Mouse (Mus musculus) brown adipose tissue, adult 24 weeks (tissue): ENCODE results near the gene Nhsl2. TPM values are rescaled to one million over a fixed set of nuclear protein-coding genes. Genes with fewer than 3 reads are reported as not detected.

ENCODE experiments used
- H3K27ac ChIP-seq: fragments of 200-500 bp; replicated peaks from 2 replicates; pipeline ENCODE4 v1.5.1; 2012; ENCODE audit warnings: low read depth, mild to moderate bottlenecking, low read length
- H3K4me1 ChIP-seq: fragments of 200-500 bp; 2 replicates; pipeline ENCODE4 v1.6.1; 2012; ENCODE audit warnings: low read length, mixed read lengths; ENCODE audit not compliant: control insufficient read depth, insufficient read depth, insufficient read length
- H3K4me3 ChIP-seq: fragments of 200-500 bp; 2 replicates; pipeline ENCODE4 v1.5.1; 2012; ENCODE audit warnings: low read depth, mild to moderate bottlenecking, low read length, moderate library complexity; ENCODE audit not compliant: insufficient read depth
- polyA plus RNA-seq: library from polyadenylated mRNA; stranded (reverse); fragments of >200 nt; gene quantifications from 2 replicates; pipeline ENCODE4 v1.2.4, GENCODE M21; 2012; ENCODE audit not compliant: missing spikeins, insufficient read depth, insufficient read length

Gene Nhsl2
- polyA plus RNA-seq, 1 experiment = 4.6 TPM

- Histone ChIP-seq H3K4me1 (no peaks in the 10 kb centered on the region; the same call in 1 of the 2 replicates), H3K27ac (no peak overlapping the region), H3K4me3 (no peak overlapping the region)
Observed at GRCm38 (mm10) chrX:101942461-101942896, 93.3 kb downstream of the Nhsl2 start.

GRCm38 (mm10) chrX:101943743-101944142, 94.6 kb downstream of the Nhsl2 start:
- no peak overlapping the region for H3K4me3 ChIP-seq
- no peak overlapping the region for H3K27ac ChIP-seq
- no peaks in the 10 kb centered on the region; the same call in 1 of the 2 replicates for H3K4me1 ChIP-seq

DNA sequence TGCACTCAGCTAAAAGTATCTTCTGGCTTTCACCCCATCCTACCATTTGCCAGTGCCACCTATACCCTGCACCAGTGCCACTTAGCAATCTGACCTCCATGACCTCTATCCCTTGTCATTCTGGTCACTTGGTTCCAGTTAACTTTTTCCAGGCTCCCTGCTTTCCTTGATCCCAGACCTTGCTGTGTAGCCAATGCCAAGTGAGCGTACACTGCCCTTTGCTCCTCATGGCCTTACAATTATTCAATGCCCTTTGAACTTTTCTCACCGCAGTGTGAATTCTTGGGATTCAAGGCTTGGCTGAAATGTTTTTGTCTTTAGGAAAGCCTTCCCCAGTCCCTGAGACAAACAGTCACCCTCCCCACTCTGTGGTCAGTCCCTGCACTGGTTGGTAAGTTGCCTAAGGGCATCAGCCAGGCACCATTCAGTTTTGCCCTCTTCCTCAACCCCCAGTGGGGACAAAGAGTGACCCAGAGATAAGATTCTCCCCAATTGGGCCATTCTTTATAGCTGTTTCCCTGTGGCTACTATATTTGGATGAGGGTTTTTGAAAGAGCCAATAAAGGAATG, 95.7 kb downstream of the Nhsl2 start:
- no peak overlapping the region for H3K27ac ChIP-seq
- H3K4me3 ChIP-seq = no peak overlapping the region
- no peaks in the 10 kb centered on the region; the same call in 1 of the 2 replicates for H3K4me1 ChIP-seq

DNA sequence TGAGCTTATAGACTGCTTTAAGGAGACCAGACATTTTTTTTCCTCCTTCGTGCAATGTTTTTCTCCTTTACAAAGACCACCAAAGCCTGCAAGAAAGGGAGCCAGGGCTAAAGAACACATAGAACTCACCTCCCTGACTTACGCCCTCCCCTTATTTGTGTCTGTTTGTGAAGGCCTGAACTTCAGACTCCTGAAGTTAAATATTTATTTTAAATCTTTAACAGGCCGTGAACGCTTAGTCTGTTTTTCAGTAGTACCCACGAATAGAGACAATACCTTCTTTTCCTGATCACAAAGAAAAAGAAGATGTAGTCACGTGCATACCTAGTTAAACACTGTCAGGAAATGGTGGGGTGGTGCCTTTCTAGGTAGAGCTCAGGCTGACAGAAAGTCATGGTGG, 103.3 kb downstream of the Nhsl2 start:
- Histone ChIP-seq H3K4me3 (no peak overlapping the region), H3K27ac (no peak overlapping the region), H3K4me1 (no peaks in the 10 kb centered on the region)

DNA sequence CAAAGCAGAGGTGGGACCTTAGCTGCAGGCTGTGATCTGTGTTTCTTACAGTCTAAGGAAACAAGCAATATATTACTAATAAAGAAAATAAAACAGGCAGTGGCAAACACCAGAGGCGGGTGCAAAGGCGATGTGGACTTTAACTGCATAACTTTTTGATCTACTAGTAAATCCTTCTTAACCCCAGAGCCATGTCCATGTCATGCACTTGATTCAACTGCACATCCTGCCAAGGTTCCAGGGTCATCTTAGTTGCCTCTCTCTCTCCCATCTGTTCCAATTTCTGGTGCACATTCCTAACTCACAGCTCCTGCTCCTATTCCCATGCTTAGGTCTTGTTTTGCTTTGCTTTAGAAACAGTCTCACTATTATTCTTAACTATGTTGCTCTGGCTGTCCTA, 104.1 kb downstream of the Nhsl2 start:
- H3K4me3 ChIP-seq = no peak overlapping the region
- H3K27ac ChIP-seq = no peak overlapping the region
- 0 out of 2 replicates have a peak, but pooled peaks cover 3% of the 10 kb centered on the region for H3K4me1 ChIP-seq

DNA sequence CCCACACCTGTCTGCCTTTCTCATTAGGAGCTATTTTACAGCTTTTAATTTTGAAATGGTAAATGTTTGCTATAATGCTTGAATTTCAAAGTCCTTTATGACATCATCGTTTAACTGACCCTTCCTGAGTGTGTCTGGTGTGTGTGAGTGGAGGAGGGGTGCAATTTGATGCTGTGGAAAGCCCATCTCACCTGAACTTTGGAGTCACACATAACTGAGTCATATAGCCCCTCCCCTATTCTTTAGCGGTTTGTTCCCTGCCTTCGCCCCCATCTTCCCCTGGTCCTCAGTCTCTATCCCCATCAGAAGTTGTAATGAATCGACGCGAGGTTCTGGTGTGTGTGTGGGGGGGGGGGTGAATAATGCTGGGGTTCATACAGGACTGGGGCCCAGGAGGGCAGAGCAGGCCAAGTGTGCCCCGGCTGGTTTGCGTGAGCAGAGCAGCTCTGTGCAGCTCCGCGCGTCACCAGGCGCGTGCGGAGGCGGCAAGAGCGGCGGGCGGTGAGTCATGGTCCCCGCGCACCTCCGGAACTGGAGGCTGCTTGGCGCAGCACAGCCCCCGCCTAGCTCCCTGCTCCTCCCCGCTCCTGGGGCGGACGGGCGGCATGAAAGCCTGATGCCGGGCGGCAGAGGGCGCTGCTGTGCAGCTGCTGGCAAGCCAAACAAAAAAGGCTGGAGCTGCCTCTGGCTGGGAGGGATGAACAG, 104.8 kb downstream of the Nhsl2 start:
- Histone ChIP-seq H3K27ac (no peak overlapping the region), H3K4me1 (0 out of 2 replicates have a peak, but pooled peaks cover 3% of the 10 kb centered on the region), H3K4me3 (peak overlapping the region; percentile 39)

GRCm38 (mm10) chrX:101954492-101954851, 105.3 kb downstream of the Nhsl2 start:
- Histone ChIP-seq H3K4me3 (no peak overlapping the region), H3K4me1 (0 out of 2 replicates have a peak, but pooled peaks cover 3% of the 10 kb centered on the region), H3K27ac (no peak overlapping the region)

DNA sequence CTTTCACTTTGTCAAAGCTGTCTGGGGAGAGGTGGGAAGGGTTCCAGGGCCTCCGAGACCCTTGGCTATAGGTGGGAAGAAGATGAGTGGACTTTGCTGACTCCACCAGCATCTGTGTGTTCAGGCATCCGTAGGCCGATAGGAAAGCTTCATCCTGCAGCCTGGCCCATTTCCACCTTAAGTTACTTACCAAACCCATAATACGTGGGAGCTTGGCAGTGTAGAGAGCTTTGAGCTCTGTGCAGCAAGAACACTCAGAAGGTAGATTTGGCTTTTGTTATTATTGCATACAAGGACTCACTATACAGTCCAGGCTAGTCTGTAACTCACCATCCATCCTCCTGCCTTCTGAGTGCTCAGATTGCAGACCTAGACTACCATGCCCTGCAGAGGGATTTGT, 112.7 kb downstream of the Nhsl2 start:
- no peak overlapping the region for H3K27ac ChIP-seq
- H3K4me1 ChIP-seq = 0 out of 2 replicates have a peak, but pooled peaks cover 3% of the 10 kb centered on the region
- H3K4me3 ChIP-seq = no peak overlapping the region

DNA sequence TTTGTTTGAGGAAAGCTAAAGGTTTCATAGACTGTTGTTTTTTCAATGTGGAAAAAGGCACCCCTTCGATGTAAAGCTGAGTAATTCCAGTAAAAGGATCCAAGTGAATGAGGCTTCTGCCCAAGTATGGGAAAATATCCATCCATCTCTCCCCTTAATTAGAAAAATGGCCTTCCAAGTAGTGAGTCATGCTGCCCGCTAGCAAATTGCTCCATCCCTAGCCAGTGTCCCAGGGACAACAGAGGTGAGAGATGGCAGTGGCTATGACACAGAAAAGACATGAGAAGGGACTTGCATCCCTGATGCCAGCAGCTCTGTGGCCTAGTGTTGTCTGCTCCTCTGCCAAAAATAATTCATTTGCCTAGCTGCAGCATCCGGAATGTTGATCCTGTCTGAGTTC, 114.5 kb downstream of the Nhsl2 start:
- Histone ChIP-seq H3K4me3 (no peak overlapping the region), H3K4me1 (no peaks in the 10 kb centered on the region), H3K27ac (no peak overlapping the region)

DNA sequence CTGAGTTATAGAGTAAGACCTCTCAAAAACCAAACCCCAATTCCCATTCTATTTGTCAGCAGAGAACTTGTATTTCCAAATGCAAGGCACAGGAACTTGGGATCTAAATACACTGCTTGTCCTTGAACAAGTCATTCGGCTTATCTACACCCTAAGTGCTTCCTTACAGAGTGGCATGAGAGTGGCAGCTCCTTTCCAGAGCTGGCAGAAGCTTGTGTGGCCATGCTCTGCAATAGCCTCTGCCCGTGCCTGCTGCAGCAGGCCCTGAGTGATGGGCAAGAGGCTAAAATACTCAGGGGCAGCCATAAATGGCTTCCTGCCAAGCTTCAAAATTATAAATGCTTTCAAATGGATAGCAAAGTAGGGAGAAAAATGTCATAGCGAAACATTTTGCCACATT, 123.8 kb downstream of the Nhsl2 start:
- Histone ChIP-seq H3K27ac (no peak overlapping the region), H3K4me3 (no peak overlapping the region), H3K4me1 (no peaks in the 10 kb centered on the region)

GRCm38 (mm10) chrX:101976931-101977330, 127.7 kb downstream of the Nhsl2 start:
- H3K4me1 ChIP-seq = no peaks in the 10 kb centered on the region
- H3K27ac ChIP-seq = no peak overlapping the region

DNA sequence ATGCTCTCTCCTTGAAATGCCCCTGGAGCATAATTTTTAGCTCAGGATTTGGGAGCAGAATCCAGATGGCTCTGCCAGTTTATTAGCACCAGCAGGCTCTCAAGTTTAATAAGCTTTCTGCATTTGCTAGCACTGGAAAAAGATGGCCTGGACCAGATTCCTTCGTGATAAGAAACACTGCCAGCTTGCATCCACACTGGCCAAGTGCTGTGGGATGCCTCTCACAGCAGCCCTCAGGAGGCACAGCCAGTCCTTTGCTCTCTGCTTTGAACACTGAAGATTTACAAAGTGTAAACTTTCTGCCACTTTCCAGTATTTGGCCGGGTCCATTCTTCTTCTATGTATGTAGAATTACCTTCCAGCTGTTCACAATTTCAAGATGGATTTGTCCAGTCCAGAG, 129.7 kb downstream of the Nhsl2 start:
- Histone ChIP-seq H3K4me3 (no peak overlapping the region), H3K27ac (no peak overlapping the region)

More at GRCm38 (mm10) chrX:101976931-101977330, 127.7 kb downstream of the Nhsl2 start:
- H3K4me3 ChIP-seq = no peak overlapping the region

DNA sequence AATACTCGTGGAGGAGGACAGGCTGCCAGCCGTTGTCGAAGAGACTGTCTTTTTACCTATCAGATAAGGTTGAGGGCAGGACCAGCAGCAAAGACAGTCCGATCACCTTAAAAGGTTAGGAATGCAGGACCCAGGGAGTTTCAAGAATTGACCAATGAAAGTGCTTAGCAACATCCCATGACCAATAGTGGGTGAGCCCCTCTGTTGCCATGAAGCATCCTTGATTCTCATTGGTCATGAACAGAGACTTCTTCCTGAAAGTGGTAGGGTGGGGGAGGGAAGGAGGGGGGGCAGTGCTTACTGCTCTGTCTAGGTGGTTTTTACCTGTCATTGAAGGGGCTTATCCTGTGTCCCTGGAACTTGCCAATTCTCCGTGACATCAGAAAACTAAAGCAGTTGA, 130.1 kb downstream of the Nhsl2 start:
- Histone ChIP-seq H3K4me1 (no peaks in the 10 kb centered on the region; the same call in 1 of the 2 replicates), H3K4me3 (no peak overlapping the region), H3K27ac (no peak overlapping the region)

More for the DNA sequence above, 129.7 kb downstream of the Nhsl2 start:
- H3K4me1 ChIP-seq = no peaks in the 10 kb centered on the region; the same call in 1 of the 2 replicates

GRCm38 (mm10) chrX:101980586-101980985, 131.4 kb downstream of the Nhsl2 start:
- Histone ChIP-seq H3K4me1 (no peaks in the 10 kb centered on the region; the same call in 1 of the 2 replicates), H3K4me3 (no peak overlapping the region), H3K27ac (no peak overlapping the region)

DNA sequence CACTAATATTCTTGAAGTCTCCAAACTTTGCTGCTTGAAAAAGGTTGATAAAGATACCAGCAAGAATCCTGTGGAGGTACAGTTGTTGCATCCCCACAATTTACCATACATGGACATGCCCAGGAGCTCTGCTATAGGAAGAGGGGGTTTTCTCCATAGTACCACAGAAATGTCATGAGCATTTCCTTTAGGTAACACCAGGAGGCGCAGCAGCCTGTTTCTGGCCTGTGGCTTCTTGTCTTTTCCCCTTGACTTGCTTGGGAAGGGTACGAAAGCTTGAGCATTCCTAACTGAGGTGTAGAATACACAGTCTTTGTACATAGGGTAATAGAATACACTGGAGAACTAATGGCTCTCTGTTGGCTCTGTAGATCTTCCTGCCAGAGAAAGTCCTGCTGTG, 132.3 kb downstream of the Nhsl2 start:
- Histone ChIP-seq H3K27ac (no peak overlapping the region), H3K4me3 (no peak overlapping the region), H3K4me1 (no peaks in the 10 kb centered on the region; the same call in 1 of the 2 replicates)

GRCm38 (mm10) chrX:101983638-101984037, 134.5 kb downstream of the Nhsl2 start:
- Histone ChIP-seq H3K27ac (no peak overlapping the region), H3K4me1 (no peaks in the 10 kb centered on the region; the same call in 1 of the 2 replicates), H3K4me3 (no peak overlapping the region)
